Mouse (Mus musculus) kidney, adult 8-10 months (tissue): ENCODE measurements around the gene Asna1.
A peak's percentile ranks its signal among the peaks of the same experiment; 100 is the strongest.

Experiments used
- DNase-seq, 2 experiments: peaks; one replicate each; pipeline ENCODE4 v3.0.0; 2022

Asna1 gene

DNA sequence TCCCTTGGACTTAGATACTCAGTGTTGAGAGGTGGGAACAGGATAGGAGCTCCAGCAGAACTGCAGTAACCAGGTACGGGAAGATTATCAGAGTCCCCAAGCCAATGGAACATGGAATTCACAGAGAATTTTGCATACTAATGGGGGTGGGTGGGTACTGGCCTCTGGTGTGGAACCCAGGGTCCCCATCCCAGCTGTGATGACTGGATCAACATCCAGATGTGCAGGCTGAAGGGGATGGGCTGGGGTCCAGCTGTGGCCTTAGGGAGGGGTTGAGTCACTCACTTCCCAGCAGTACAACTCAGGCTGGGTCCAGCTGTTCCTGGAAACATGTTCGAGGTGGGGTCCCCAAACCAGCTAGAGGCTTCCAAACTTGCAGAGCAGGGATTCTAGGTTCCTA, 37.2 kb downstream of the Asna1 start:
- DNase-seq, result no peak

DNA sequence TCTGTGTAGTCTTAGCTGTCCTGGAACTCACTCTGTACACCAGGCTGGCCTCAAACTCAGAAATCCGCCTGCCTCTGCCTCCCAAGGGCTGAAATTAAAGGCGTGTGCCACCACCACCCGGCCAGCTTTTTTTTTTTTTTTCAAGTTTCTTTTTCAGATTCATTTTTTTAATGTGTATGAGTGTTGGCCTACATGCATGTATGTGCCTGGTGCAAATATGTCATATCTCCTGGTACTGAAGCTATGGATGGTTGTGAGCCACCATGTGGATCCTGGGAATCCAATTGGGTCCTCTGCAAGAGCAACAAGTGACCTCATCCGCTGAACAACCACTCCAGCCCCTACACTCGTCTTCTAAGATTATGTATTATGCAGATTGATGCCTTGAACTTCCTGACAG, 37.7 kb downstream of the Asna1 start:
- no peak for DNase-seq

DNA sequence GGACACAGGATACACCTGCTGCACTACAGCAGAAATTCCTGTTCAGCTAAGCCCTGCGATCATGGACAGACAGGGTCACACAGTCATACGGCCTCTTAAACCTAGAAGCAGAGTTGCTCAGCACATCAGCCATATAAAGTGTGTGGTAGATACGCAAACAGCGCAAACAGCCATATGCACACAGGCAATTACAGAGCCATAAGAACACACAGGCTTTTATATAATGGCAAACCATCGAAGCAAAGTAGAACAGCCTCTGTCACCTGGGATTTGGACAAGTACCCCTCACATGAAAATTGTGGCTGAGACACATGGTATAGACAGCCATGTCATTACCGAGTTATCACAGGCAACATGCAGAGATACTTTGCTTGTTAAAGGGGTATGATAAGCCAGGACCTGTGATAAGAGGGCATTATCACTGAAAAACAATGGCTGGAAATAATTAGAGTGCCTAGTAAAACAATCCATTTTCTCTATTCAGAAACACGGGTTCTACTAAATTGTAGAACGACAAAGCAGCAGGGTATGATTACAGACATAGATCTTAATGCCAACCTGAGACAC, 38.6 kb downstream of the Asna1 start:
- DNase-seq, result no peak

DNA sequence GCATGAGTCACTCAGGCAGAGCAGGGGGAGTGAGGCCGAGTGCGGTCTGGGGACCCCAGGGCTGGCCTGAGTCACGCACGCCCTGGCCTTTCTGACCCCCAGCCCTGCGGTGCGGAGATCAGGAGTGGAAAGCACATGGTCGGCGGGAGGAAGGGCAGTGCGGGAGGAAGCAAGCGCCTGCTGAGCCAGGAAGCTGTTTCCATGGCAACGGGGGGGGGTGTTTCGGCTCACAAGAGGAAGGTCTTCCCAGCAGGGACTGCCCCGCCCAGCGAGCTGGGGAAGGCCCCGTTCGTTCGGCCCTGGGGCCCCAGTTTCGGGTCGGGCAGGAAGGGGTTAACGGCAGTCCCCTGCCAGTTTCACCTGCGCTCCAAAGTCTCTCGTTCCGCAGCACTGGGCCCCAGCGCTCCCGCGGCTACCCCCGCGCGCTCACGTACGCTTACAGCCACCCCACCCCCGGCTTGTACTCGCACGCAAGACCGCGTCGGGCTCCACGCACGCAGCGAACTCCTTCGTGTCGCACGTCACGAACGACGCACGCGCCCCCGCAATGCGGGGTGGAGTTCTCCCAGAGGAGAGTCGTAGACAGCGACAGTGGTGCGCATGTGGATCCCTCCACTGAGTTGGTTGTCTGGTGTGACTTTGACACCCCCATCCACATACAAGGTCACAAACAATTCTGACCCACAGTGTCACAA, 39.2 kb downstream of the Asna1 start:
- DNase-seq, result peak; percentile 89 to 91

DNA sequence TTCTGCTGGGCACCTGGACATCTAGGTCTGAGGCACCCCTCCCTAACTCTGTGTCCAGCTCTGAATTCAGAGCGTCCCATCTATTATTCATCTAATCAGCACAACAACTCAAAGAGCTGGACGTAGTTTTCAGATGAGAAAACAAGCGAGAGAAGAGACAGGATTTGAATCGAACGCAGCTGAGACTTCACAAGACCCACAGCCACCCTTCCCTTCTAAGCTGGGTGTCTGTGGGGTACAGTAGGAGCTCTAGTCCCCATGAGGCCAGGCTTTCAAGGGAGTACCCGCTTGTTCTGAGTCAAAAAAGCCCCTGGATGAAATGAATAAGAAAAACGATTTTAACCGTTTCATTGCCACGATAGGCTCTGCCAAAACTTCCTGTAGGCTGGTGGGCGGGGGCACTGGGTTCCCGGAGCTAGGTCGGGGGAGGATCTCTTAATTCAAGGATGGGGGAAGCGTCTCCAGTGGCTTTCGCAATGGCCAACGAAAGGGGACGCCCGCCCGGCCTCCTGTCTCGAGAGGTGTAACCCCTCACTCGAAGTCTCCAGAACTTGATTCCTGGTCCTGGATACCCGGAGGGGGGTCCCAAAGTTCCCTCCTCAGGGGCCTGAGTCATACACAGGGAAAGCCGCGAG, 39.9 kb downstream of the Asna1 start:
- DNase-seq, result peak in 1 of 2 experiments; percentile 33

DNA sequence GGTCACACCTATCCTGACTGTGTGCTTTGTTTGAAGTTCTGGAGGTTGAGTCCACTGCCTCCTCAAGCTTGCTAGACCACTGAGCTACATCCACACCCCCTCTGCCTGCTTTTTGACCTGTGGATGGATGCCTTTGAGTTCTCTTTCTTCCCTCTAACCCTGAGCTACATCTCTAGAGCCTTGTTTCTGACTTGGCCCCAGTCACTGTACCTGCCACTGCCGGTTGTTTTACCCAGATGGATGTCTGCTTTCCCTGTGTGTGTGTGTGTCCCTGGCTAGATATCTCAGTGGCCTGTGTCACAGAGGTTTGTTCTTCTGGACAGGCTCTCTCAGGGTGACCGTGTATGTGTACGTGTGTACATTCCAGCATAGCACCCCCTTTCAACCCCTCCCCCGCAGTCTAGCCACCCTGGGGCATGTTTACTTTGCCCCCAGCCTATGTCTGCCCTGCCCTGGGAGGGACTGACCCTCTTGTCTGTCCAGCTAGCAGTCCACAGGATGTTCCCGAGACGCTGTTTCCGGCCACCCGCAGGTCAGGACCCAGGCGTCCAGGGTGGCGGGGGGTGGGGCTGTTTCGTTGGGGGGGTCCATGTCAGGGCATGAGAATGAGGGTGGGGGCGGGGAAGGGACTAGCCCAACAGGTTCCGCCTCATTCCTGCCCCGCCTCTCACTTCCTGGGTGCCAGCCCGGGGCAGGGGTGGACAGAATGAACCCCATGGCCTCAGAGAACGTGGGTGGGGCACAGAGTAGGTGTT, 40.6 kb downstream of the Asna1 start:
- peak; percentile 61 to 69 for DNase-seq

DNA sequence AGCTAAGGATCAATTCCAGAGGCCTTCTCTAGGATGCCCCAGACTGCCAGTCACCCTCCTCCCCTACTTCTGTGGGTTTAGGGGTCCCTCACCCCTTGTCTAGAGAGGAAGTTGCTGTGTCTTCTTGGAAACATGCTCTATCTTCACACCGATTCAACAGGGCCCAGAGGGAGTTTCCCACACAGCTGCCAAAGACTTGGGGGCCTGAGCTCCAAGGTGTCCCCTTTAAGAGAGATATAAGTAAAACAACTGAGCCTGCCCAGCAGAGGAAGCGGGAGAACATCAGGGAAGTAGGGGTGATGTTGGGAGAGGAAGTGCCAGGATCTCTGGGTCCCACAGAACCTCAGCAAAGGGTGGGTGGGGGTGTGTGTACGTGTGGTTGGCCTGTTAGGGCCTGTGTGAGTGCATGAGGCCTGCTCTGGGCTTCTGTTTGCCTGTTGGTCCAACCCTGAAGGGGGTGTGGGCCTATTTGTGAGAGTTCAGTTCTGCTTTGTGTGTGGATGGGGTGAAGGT, 42.5 kb downstream of the Asna1 start:
- no peak for DNase-seq

DNA sequence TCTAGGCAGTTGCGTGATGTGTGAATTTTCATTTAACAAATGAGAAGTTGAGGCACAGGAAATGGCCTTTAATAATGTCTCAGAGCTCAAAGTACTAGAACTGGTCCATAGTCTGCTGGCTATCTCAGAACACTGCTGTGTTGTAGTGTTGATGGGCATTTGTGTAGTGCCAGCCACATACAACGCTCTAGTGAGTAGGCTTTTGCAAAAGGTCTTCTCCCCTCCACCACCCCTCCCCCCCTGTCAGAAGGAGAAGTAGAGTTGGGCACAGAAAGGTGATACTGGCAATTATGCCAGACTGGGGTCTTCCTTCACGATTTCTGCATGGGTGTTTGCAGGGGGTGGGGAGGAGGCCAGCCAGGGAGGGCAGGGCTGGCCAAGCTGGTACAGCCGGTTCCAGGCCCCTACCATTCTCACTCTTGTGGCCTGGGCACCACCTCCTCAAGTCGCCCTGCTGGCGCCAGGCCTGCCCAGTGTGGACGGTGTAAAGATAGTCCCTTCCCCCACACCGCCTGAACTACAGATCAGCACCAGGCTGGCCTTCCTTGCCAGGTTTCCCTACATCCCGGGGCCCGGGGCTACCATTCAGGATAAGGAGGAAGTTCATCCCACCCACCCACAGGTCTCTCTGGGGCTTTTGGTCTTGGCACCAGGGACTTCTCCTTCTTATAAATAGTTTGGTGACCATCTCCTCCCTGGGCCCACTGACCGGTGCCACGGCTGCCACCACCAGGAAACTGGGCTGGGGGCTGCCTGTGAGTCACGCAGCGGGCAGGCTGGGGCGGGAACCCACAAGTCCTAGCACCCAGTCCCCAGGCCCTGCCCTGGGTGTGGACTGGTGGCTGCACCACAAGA, 43.2 kb downstream of the Asna1 start:
- peak; percentile 55 to 72 for DNase-seq

DNA sequence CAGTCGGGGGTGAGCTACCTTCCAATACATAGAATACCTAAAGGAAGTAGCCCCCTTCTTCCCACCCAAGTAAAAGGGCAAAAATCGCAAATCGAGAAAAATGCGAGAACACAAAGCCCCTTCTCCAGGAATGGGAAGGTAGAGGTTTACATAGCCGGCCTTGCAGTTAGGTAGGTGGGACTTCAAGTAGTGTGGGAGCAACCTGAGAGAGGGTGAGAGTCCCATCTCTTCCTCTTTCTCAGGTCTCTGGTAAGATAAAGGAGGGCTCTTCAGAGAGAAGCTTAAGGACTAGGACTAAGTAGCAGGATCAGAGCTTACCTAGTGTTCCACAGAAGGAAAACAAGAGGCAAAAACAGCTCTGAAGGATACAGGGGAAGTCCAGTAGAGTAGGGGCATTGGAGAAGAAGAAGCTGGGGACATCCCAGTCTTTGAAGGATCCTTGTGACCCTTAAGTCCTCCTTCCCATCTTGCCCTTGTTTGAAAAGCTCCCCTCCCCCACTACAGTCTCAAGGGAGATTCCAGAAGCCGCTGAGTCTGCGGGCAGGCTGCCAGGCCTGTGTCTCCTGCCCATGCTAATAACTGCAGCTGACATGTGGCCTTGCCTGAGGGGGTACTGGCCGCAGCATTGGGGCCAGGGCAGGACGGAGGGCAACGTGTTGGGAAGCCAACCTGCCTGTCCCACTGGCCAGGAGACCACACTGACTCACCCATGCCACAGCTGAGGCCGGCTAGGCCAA, 44.3 kb downstream of the Asna1 start:
- peak; percentile 95 to 97 for DNase-seq

DNA sequence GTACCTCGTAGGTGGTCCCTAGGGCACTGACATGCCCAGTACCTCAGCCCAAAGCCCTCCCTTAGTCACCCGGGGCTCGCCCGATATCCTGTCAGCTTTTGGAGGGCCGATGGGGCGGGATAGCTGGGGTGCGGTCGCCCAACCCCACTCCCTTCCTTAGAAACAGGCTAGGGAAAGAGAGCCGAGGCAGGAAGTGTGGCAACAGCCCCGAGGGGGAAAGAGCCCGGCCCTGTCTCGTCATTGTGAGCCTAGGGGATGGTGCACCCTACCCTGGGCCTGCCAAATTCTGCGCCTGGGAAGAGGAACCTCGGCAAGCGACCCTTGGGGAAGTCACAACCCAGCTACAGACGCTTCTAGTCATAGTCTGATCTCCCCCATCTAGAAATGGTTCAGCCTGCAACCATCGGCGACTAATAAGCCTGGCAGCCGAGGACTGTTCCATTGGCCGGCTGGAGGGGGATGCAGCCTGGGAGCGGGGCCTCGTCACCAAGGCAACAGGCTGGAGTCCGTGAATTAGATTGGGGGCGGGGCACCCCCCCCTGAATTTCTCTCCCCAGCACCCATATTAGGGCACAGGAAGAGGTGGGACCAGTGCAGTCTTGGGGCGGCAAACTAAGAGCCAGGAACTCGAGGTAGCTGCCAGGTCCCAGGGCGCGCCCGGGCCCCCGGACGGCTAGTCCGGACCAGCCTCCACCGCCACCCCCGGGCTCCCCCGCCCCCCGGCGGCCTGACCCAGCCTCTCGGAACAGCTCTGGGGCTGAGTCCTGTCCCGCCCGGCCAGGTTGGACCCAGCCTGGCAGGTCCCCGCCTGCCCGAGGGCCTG, 45.3 kb downstream of the Asna1 start:
- peak; percentile 96 to 97 for DNase-seq

DNA sequence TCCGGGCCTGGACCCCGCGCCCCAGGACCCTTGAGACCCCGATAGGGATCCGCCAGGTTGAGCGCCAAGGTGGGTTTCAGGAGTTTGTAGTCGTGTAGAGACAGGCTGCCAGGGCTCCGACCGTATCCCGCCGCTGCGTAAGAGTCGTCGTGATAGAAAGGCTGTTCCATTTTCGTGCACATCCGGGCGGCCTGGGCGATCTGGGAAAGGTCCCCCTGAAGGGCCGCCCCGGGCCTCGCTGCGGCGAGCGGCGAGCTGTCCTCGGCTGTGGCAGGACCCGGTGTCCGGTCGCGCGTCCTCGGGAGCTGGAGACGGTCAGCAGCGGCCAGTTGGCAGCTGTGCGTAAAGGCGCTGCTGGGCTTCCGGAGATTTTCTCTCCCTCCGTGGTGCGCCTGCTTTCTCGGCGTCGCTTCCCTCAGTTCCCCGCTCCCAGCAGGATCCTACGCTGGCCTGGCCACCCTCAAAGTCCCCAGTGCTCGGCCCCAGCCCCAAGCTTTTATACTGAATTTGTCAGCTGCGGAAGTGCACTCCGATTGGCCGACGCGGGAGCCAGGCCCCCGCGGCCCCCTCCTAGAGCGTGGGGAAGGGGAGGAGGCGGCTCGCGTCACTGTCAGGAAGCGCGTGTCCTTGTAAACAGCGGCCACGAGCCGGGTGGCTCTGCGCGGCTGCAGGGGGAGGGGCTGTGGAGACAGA, 46.7 kb downstream of the Asna1 start, which contains the start of gene Junb:
TSS of gene Junb (minus strand) at position 471 of the 693 bp plus-strand sequence.
- peak; percentile 96 to 97 for DNase-seq

DNA sequence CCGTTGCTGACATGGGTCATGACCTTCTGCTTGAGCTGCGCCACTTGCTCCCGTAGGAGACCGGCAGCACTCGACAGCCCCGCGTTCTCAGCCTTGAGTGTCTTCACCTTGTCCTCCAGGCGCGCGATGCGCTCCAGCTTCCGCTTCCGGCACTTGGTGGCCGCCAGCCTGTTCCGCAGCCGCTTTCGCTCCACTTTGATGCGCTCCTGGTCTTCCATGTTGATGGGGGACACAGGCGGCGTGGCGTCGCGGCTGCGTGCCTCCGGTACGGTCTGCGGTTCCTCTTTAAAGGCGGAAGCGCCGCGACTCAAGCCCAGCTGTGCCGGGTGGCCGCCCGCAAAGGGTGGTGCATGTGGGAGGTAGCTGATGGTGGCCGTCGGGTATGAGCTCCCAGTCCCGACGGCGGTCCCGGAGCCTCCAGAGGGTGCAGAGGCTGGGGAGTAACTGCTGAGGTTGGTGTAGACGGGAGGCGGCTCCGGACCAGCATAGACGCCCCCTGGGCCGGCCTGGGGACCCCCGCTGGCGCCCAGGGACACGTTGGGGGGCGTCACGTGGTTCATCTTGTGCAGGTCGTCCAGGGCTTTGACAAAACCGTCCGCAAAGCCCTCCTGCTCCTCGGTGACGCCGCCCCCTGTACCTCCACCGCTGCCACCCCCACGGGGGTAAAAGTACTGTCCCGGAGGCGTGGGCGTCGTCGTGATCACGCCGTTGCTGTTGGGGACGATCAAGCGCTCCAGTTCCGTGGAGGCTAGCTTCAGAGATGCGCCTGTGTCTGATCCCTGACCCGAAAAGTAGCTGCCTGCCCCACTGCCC, 47.4 kb downstream of the Asna1 start:
- peak; percentile 40 to 60 for DNase-seq

DNA sequence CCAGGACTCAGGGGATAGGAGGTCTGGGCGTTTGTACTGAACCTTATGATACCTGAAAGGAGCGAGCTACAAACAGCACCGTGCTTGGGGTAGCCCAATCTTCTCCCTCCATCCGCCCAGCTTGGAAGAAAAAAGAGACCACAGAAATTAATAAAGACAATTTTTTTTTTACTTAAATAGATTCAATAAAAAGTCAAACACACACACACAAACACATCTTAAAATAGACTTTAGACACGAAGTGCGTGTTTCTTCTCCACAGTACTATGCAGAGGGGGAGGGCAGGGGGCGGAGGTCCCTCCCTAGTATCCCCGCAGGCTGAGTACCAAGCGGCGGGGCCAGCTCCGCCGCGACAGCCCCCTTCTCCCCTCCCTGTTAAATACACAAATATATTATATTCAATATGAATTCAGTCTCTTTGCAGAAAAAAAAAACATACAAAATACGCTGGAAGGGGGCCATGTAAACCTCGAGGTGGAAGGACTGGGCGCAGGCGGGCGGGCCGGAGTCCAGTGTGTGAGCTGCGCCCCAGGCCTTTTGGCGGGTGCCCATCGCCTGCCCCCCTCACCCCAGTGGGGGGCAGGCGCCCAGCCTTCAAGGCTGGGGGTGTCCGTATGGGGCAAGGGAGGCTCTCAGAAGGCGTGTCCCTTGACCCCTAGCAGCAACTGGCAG, 48.2 kb downstream of the Asna1 start:
- DNase-seq, result peak in 1 of 2 experiments; percentile 61

DNA sequence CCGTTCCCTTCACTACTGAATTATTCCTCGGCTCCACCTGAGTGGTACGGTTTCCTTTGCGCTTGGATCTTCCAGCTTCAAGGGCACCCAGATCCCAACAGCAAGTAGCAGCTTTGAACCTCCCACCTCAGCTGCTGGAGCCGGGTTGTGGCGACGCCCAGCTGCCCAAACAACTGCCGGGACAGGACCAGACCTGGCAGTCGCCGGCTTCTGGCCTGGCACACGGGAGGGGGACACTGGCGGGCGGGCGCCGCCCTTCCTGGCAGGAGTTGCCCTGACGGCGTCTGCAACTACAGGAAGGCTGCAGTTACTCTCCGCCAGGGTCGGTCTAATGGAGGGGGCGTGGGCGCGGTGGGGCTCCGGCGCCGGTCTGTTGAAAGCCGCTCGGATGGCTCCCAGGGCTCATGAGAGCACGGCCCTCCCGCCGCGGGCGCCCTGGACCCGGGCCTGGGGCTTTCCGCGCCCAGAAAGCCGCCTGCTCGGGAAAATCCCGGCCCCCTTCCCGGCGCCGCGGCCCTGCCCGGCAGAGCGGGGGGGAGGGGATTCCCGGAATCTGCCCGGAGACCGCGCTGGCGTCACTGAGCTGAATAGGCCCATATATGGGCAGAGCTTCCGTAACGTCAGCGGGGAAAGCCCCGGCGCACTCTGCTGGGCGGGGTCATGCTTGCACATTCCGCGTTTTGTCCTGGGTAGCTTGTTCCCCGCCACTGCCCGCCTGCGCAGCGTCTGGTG, 48.9 kb downstream of the Asna1 start:
- peak; percentile 95 to 97 for DNase-seq

DNA sequence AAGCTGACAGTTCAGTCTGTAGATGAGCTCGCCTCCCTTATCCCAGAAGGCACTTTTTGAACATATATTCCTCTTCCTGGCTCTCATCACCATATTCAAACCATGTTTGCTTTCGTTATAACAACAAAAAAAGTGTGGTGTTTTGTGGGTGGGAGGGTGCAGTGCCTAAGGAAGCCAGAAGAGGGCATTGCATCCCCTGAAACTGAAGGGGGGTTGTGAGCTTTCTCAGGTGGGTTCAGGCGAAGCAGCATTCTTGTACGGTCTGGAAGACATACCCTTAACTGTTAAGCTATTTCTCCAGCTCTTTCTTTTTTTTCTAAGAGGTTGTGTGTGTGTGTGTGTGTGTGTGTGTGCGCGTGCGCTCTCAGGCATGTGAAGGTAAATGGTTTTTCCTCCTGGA, 49.6 kb downstream of the Asna1 start:
- DNase-seq, result peak; percentile 61 to 73

DNA sequence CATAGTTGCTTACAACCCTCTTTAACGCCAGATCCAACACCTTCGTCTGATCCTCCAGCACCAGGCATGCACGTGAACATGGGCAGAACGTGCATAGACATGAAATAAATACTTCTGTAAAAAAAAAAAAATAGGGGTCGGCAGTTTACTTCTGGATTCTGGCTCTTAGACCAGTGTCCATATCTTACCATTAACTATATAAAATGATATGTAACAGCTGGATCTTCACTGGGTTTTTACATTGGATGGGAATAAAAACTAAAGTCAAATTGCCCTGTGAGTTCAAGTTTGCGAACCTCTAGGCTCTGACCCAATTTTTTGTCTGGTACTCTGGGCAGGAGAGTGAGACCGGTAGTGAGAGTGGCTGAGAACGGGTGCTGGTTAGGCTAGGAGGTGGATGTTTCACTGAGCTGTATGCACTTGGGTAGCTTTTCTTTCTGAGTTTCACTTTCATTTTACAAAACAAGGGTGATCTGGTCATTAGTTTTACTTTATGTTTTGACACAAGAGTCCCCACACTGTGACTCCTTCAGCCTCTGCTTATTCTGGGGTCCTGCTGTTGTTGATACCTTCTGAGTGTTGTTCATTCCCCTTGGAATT, 50.4 kb downstream of the Asna1 start:
- no peak for DNase-seq

DNA sequence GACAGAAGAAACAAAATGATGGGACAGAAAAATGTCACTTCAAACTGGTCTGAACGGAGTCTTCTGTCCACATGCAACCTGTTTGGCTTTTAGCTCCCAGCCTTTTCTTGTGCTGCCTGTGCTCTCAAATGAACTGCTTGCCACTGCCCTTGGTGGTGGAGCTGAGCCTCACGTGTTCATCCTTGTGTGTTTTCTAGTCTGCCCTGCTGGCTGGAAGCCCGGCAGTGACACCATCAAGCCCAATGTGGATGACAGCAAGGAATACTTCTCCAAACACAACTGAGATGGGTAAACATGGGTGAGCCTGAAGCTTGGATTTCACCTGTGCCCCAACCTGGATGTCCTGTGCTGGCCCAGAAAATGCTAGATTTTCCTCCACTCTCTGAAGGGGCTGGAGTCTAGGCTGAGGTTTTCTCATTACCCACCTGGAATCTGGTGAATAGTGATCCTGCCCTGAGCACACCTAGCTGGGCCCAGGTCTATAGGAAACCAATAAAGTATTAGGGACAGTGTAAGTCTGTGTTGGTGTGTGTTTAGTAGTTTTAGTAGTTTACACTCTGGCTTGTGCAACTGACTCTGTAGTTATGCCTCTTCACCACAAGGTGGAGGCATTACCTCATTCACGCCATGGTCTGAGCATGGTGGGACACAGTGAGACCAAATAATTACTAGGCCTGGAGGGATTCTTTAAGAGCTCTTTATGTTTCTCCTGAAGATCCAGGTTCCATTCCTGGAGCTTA, 51.1 kb downstream of the Asna1 start:
- peak; percentile 64 to 72 for DNase-seq
